Mouse (Mus musculus): ENCODE measurements at regions not wholly inside any gene's neighbourhood (a gene's known extent, or its start where the extent isn't known, plus 50 kb on each side); places are given as distances from the start of the nearest gene placed in this dataset.
"Not testable (repeated sequence)": the region's sequence is repeated elsewhere in the genome, so short reads cannot be mapped to it uniquely, and the experiment has no call there.

- H3K36me3 ChIP-seq (replicated peaks); H3K4me3 ChIP-seq (replicated peaks); H3K9ac ChIP-seq; H3K9me3 ChIP-seq (replicated peaks): not testable (repeated sequence)
- WGBS (ENCODE audit: insufficient replicate concordance): 34% methylated on average over 5 of the region's 5 CpGs
- Histone ChIP-seq H3K4me2 (peak overlapping the region; percentile 16), H3K4me1 (replicated peaks) (peaks cover 38% of the 10 kb centered on the region), H3K27ac (replicated peaks) (0 out of 2 replicates have a peak overlapping the region, but pooled peaks have one; percentile 20), H3K27me3 (peaks cover 21% of the 10 kb centered on the region)
- ATAC-seq (ENCODE audit: insufficient read depth): peak; percentile 65
These were observed 63.2 kb downstream of the Hlx start for GRCm38 (mm10) chr1:184669173-184669572.

GRCm38 (mm10) chr1:184668428-184668827 is 64.0 kb downstream of the Hlx start:
- H3K4me2 ChIP-seq: no peak overlapping the region
- H3K9me3 ChIP-seq (replicated peaks): no peaks in the 10 kb centered on the region
- no peaks in the 10 kb centered on the region for H3K36me3 ChIP-seq (replicated peaks)
- no peak for ATAC-seq (ENCODE audit: insufficient read depth)
- no peak overlapping the region for H3K9ac ChIP-seq
- H3K27me3 ChIP-seq: peaks cover 21% of the 10 kb centered on the region
- H3K4me1 ChIP-seq (replicated peaks): peaks cover 45% of the 10 kb centered on the region
- H3K4me3 ChIP-seq (replicated peaks): no peak overlapping the region
- H3K27ac ChIP-seq (replicated peaks): 0 out of 2 replicates have a peak overlapping the region, but pooled peaks have one; percentile 7
- 80% methylated on average over 1 of the region's 1 CpGs for WGBS (ENCODE audit: insufficient replicate concordance)

DNA sequence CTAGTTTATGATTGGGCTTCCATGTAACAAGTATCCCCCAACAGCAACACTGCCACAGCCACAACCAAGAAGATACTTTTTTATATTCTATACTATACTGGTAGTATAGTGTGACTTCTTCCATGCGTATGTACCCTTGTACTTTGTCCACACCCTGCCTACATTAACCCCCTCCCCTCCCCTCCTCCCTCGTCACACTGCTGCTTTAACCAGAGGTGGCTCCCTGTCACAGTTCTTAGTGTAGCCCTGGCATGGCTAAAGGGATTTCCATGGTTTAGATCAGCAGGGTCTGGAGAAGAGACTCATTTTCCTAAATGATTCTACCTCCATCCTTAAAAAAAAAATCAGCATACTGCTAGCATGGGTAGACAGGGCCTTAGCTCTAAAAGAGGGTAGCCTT is 64.4 kb downstream of the Hlx start:
- no peak for ATAC-seq (ENCODE audit: insufficient read depth)
- Histone ChIP-seq H3K4me1 (replicated peaks) (peaks cover 46% of the 10 kb centered on the region), H3K4me2 (no peak overlapping the region), H3K9me3 (replicated peaks) (no peaks in the 10 kb centered on the region), H3K9ac (no peak overlapping the region), H3K36me3 (replicated peaks) (no peaks in the 10 kb centered on the region), H3K27me3 (peaks cover 18% of the 10 kb centered on the region), H3K27ac (replicated peaks) (0 out of 2 replicates have a peak overlapping the region, but pooled peaks have one; percentile 7), H3K4me3 (replicated peaks) (no peak overlapping the region)
- 57% methylated on average over 2 of the region's 2 CpGs for WGBS (ENCODE audit: insufficient replicate concordance)

DNA sequence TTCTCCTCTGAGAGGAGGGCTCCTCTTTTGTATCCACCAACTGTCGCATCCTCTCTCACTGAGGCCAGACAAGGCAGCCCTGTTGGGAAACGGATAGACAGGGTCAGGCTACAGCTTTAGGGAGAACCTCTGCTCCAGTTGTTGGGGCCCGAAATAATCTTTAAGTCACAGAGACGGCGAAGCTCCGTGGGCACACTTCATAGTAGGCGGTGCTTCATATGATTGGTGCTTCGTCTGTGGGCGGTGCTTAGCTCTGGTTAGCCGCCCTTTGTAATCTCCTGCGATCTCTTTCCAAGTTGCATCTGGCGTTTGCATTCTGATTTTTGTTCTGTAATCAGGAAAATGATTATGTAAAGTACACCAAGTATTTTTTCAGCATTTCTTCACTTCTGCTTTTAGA is 67.2 kb downstream of the Hlx start:
- no peaks in the 10 kb centered on the region for H3K36me3 ChIP-seq (replicated peaks)

DNA sequence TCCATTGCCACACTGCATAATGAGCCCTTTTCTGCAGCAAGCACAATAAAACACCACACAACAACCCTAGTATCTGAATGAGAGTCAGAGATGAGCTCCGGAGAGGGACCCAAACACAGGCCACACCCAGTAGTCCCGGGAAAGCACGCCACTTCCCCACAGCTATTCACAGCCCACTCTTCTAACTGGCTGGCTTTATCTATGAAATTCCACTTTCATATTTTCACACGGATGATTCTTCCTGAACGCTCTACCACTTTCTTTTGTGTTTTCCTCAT is 68.4 kb downstream of the Hlx start:
- Histone ChIP-seq H3K27ac (replicated peaks) (0 out of 2 replicates have a peak overlapping the region, but pooled peaks have one; percentile 25), H3K4me1 (replicated peaks) (peaks cover 38% of the 10 kb centered on the region), H3K9ac (no peak overlapping the region), H3K4me3 (replicated peaks) (no peak overlapping the region), H3K27me3 (peaks cover 5% of the 10 kb centered on the region; the same call in 1 of the 2 replicates), H3K9me3 (replicated peaks) (no peaks in the 10 kb centered on the region), H3K4me2 (peak overlapping the region; percentile 6; the same call in 1 of the 2 replicates), H3K36me3 (replicated peaks) (no peaks in the 10 kb centered on the region)
- peak; percentile 40; the same call in 1 of the 2 replicates for ATAC-seq (ENCODE audit: insufficient read depth)
- WGBS (ENCODE audit: insufficient replicate concordance): 34% methylated on average over 5 of the region's 5 CpGs

More for the DNA sequence above, 67.2 kb downstream of the Hlx start:
- peaks cover 46% of the 10 kb centered on the region for H3K4me1 ChIP-seq (replicated peaks)
- peak overlapping the region; percentile 71 for H3K27ac ChIP-seq (replicated peaks)
- H3K4me2 ChIP-seq: peak overlapping the region; percentile 49
- peak; percentile 72 for ATAC-seq (ENCODE audit: insufficient read depth)
- peaks cover 5% of the 10 kb centered on the region; the same call in 1 of the 2 replicates for H3K27me3 ChIP-seq
- H3K4me3 ChIP-seq (replicated peaks): no peak overlapping the region
- WGBS (ENCODE audit: insufficient replicate concordance): 53% methylated on average over 12 of the region's 12 CpGs
- H3K9me3 ChIP-seq (replicated peaks): no peaks in the 10 kb centered on the region
- H3K9ac ChIP-seq: no peak overlapping the region

- Histone ChIP-seq H3K4me2 (peak overlapping the region; percentile 6; the same call in 1 of the 2 replicates), H3K4me3 (replicated peaks) (no peak overlapping the region), H3K9ac (no peak overlapping the region), H3K4me1 (replicated peaks) (peaks cover 40% of the 10 kb centered on the region), H3K27me3 (peaks cover 5% of the 10 kb centered on the region; the same call in 1 of the 2 replicates), H3K27ac (replicated peaks) (0 out of 2 replicates have a peak overlapping the region, but pooled peaks have one; percentile 25), H3K36me3 (replicated peaks) (no peaks in the 10 kb centered on the region), H3K9me3 (replicated peaks) (no peaks in the 10 kb centered on the region)
- WGBS (ENCODE audit: insufficient replicate concordance): 67% methylated on average over 14 of the region's 14 CpGs
- no peak for ATAC-seq (ENCODE audit: insufficient read depth)
These were observed 68.9 kb downstream of the Hlx start for GRCm38 (mm10) chr1:184663300-184664097.

DNA sequence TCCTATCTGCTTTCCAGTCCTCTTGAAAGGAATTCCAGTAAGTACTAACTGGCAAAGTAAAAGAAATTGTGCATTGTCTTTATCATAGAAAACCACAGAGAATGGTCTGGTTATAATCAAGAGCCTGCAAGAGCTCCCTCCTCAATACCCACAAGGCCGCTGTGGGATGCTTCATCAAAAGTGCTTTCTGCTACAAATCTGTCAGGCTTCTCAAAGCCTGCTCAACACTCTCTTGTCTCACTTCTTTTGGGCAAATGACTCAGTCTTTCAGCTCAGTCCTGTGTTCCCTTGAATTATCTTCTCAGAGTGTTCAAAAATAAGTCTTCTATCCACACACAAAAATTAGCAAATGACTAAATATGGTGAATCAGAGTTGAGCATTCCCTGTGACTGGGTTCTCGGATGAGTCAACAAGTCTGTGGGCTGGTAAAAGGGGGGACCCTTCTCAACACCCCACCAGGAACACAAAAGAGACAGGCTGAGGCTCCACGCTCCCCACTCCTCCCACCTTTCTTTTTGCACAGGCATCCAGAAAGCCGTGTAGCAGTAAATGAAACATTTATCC is 81.8 kb downstream of the Hlx start:
- 74% methylated on average over 4 of the region's 4 CpGs for WGBS (ENCODE audit: insufficient replicate concordance)
- Histone ChIP-seq H3K27me3 (no peaks in the 10 kb centered on the region), H3K36me3 (replicated peaks) (no peaks in the 10 kb centered on the region), H3K4me1 (replicated peaks) (peaks cover 39% of the 10 kb centered on the region), H3K27ac (replicated peaks) (peak overlapping the region; percentile 7; the same call in 1 of the 2 replicates), H3K4me2 (no peak overlapping the region), H3K9me3 (replicated peaks) (no peaks in the 10 kb centered on the region), H3K4me3 (replicated peaks) (no peak overlapping the region), H3K9ac (no peak overlapping the region)
- no peak for ATAC-seq (ENCODE audit: insufficient read depth)

DNA sequence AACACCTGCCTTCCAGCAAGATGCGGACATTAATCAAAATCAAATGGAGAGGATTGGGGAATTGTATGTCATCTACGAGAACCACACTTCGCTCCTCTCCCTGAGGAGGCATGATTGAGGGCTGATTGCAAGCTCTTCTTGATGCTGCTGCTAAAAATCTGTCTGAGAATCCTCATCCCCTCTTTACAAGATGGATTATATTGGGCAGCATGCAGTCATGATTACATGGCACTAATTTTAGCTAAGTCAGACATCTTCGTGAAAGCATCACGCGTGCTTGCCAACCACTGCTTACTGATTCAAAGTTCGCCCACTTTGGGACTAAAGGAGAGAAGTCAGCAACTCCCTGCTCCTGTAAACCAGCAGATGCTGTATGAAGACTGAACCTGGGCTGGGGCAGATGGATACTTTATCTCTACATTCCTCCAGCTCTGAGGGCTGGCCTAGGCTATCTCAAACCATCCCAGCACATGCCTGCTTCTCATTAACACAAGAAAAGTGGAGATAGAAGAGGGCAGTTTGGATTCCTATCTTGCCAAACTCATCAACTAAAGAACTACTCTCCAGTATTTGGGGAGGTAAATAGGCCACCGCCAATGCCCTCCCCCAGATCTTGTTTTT is 84.4 kb downstream of the Hlx start:
- peaks cover 59% of the 10 kb centered on the region for H3K4me1 ChIP-seq (replicated peaks)
- WGBS (ENCODE audit: insufficient replicate concordance): 72% methylated on average over 8 of the region's 8 CpGs
- H3K27ac ChIP-seq (replicated peaks): peak overlapping the region; percentile 85
- H3K27me3 ChIP-seq: no peaks in the 10 kb centered on the region
- H3K4me2 ChIP-seq: peak overlapping the region; percentile 21; the same call in 1 of the 2 replicates
- no peak overlapping the region for H3K4me3 ChIP-seq (replicated peaks)
- peak; percentile 58 for ATAC-seq (ENCODE audit: insufficient read depth)
- no peaks in the 10 kb centered on the region for H3K9me3 ChIP-seq (replicated peaks)
- H3K9ac ChIP-seq: no peak overlapping the region
- no peaks in the 10 kb centered on the region for H3K36me3 ChIP-seq (replicated peaks)

- Histone ChIP-seq H3K9ac (peak overlapping the region; percentile 37), H3K27ac (replicated peaks) (peak overlapping the region; percentile 98), H3K4me1 (replicated peaks) (peaks cover 61% of the 10 kb centered on the region), H3K9me3 (replicated peaks) (no peaks in the 10 kb centered on the region), H3K27me3 (no peaks in the 10 kb centered on the region), H3K36me3 (replicated peaks) (no peaks in the 10 kb centered on the region), H3K4me3 (replicated peaks) (no peak overlapping the region), H3K4me2 (peak overlapping the region; percentile 52)
- ATAC-seq (ENCODE audit: insufficient read depth): peak; percentile 96
- 16% methylated on average over 9 of the region's 9 CpGs for WGBS (ENCODE audit: insufficient replicate concordance)
These were observed 87.4 kb downstream of the Hlx start for GRCm38 (mm10) chr1:184644767-184645598.

DNA sequence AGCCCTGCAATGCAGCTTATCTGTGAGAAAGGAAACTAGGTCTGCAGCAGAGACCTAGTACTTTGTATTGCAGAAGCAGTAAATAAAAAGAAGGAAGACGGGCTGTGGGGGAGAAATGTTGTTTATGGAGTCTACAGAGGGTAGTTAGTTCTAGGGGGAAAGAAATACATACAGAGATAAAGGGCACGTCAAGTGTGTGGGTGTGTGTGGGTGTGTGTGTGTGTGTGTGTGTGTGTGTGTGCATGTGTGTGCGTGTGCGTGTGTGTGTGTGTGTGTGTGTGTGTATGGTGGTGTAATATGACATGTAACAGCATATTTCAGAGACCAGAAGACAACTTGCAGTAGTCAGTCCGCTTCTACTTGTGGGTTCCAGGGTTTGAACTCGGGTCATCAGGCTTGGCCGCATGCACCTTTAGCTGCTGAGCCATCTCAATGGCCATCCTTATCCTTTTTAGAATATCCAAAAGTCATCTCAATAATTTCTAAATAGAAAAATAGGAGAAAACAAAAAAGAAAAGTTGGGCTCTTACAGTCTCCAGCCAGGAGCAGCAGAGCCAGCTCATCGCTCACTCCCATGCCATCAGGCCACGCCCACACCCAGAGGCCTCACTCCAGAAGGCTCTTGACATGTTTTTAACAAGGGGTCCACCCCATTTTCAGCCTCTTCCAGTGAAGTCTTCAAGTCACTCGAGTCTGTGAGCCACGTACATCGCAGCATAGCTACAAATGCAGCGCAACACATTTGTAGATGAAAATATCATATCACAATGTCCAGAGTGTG is 101.5 kb downstream of the Hlx start:
- ATAC-seq (ENCODE audit: insufficient read depth): peak; percentile 64
- Histone ChIP-seq H3K4me3 (replicated peaks) (no peak overlapping the region), H3K9ac (no peak overlapping the region), H3K4me2 (no peak overlapping the region), H3K4me1 (replicated peaks) (peaks cover 46% of the 10 kb centered on the region), H3K27ac (replicated peaks) (peak overlapping the region; percentile 25), H3K9me3 (replicated peaks) (no peaks in the 10 kb centered on the region), H3K27me3 (peaks cover 7% of the 10 kb centered on the region; the same call in 1 of the 2 replicates), H3K36me3 (replicated peaks) (no peaks in the 10 kb centered on the region)
- WGBS (ENCODE audit: insufficient replicate concordance): 63% methylated on average over 13 of the region's 13 CpGs
